ENCODE assay signal across 21 mouse cellular contexts in genomic region chr14:44742789-44743188, GRCm38 (mm10). TPM values are rescaled to one million over a fixed set of nuclear protein-coding genes. Genes with fewer than 3 reads are reported as not detected.
DNase-seq lines count a peak whose midpoint lies in the region; ATAC-seq and TF ChIP-seq lines count a peak whose summit lies in the region.
"Not testable (repeated sequence)": the region's sequence is repeated elsewhere in the genome, so short reads cannot be mapped to it uniquely, and the experiment has no call there.
"Had no signal": no experiment of that assay in that cellular context is flagged by ENCODE, and none has a peak within 500 bp of the region (broad histone marks: within the 10 kb centered on the region; RNA-seq: fewer than 3 reads in every experiment).

No protein-coding gene starts in this region.

- H3K4me3 ChIP-seq in gastrocnemius, adult 2 months; hindbrain, postnatal 0 days (ENCODE audit: low read length); kidney, postnatal 0 days (replicated peaks; ENCODE audit: low read depth, low read length); left cerebral cortex, adult 2 months; lung, postnatal 0 days (ENCODE audit: low read depth, low read length): not testable (repeated sequence)

- not testable (repeated sequence) for H3K27me3 ChIP-seq in Patski; hindbrain, postnatal 0 days (ENCODE audit: insufficient read depth, low read length); kidney, postnatal 0 days (ENCODE audit: insufficient read depth, low read length); lung, postnatal 0 days (replicated peaks; ENCODE audit: insufficient read depth, low read length)

- H3K9ac ChIP-seq in hindbrain, postnatal 0 days (replicated peaks; ENCODE audit: low read length); kidney, postnatal 0 days (ENCODE audit: low read depth, low read length); lung, postnatal 0 days (replicated peaks; ENCODE audit: low read depth): not testable (repeated sequence)

- not testable (repeated sequence) for H3K27ac ChIP-seq in gastrocnemius, adult 2 months; hindbrain, postnatal 0 days; kidney, postnatal 0 days; left cerebral cortex, adult 2 months; lung, postnatal 0 days (ENCODE audit: low read length)

- peak; percentile 38 for TF ChIP-seq CTCF in Patski (IDR thresholded peaks at IDR 0.05)
- peak; percentile 27; the same call in 1 of the 2 replicates for TF ChIP-seq CTCF in gastrocnemius, adult 2 months (IDR thresholded peaks at IDR 0.05)
- peak; percentile 42 for TF ChIP-seq CTCF in hindbrain, postnatal 0 days (IDR thresholded peaks at IDR 0.05; ENCODE audit: low read depth)
- peak; percentile 39 for TF ChIP-seq CTCF in kidney, postnatal 0 days (IDR thresholded peaks at IDR 0.05; ENCODE audit: low read depth)
- TF ChIP-seq CTCF in left cerebral cortex, adult 2 months (IDR thresholded peaks at IDR 0.05): peak; percentile 68
- TF ChIP-seq CTCF in lung, postnatal 0 days (IDR thresholded peaks at IDR 0.05): peak; percentile 27; the same call in 1 of the 2 replicates

- H3K4me2 ChIP-seq in hindbrain, postnatal 0 days (ENCODE audit: low read depth, low read length); kidney, postnatal 0 days (ENCODE audit: low read length); lung, postnatal 0 days (replicated peaks; ENCODE audit: low read depth, low read length): not testable (repeated sequence)

- H3K9me3 ChIP-seq in hindbrain, postnatal 0 days (ENCODE audit: low read length); kidney, postnatal 0 days (replicated peaks; ENCODE audit: low read length); lung, postnatal 0 days (ENCODE audit: low read length): not testable (repeated sequence)

- CTCF ChIA-PET in Patski (lab: Charles Lee): not testable (repeated sequence)

- intact Hi-C loops in gastrocnemius, adult 2 months (cut with DNase I): not testable (repeated sequence)
- intact Hi-C loops in left cerebral cortex, adult 2 months (cut with DNase I): loop anchor here (2.0 kb wide), 1 partner anchor 108 kb away; no protein-coding TSS in a partner anchor

- WGBS in hindbrain, postnatal 0 days: 58% methylated on average over 1 of the region's 1 CpGs
- 79% methylated on average over 1 of the region's 1 CpGs for WGBS in kidney, postnatal 0 days
- 70% methylated on average over 1 of the region's 1 CpGs for WGBS in lung, postnatal 0 days

- H3K4me1 ChIP-seq in hindbrain, postnatal 0 days (ENCODE audit: insufficient read depth, low read length); kidney, postnatal 0 days (replicated peaks; ENCODE audit: insufficient read depth, low read length); lung, postnatal 0 days (ENCODE audit: insufficient read depth, low read depth, low read length): not testable (repeated sequence)

- not testable (repeated sequence) for DNase-seq in Patski (ENCODE audit: low read depth, low spot score); gastrocnemius, adult 2 months; hindbrain, postnatal 0 days (ENCODE audit: low spot score); kidney, postnatal 0 days (ENCODE audit: low spot score); left cerebral cortex, adult 2 months (ENCODE audit: extremely low spot score in 1 of 2, low spot score in 2 of 2); lung, postnatal 0 days (ENCODE audit: low spot score)

- POLR2A ChIA-PET in Patski (lab: Charles Lee): not testable (repeated sequence)

- TF ChIP-seq EP300 in lung, postnatal 0 days (IDR thresholded peaks at IDR 0.05): not testable (repeated sequence)

- in situ Hi-C loops in Patski (cut with MboI; ENCODE audit: low pct_unique_long_range_greater_than_20kb): not testable (repeated sequence)

- H3K36me3 ChIP-seq in hindbrain, postnatal 0 days (ENCODE audit: insufficient read depth, low read length); kidney, postnatal 0 days (ENCODE audit: insufficient read depth, low read length); lung, postnatal 0 days (ENCODE audit: insufficient read depth, low read length): not testable (repeated sequence)

- not testable (repeated sequence) for ATAC-seq in Patski; hindbrain, postnatal 0 days; kidney, postnatal 0 days (replicated peaks; ENCODE audit: low FRiP score, low read depth); lung, postnatal 0 days

RNA-seq across cellular contexts. Expression of gene Gm8267, which starts 7.4 kb away (rescaled TPM):
- polyA plus RNA-seq in Patski (2021): not detected
- total RNA-seq in gastrocnemius, adult 2 months (2021): not detected
- total RNA-seq in hindbrain, postnatal 0 days (2014; rRNA removed): not detected in 2 replicates
- not detected in 2 replicates for polyA plus RNA-seq in hindbrain, postnatal 0 days (2015; fragmentation: Nextera tagmentation; extraction: Ambion mirVana)
- polyA plus RNA-seq in kidney, postnatal 0 days (2015; fragmentation: Nextera tagmentation; extraction: Ambion mirVana): not detected in 2 replicates
- under 1 TPM in 1 of 2 experiments, not detected in 1; 0.21 TPM for total RNA-seq in left cerebral cortex, adult 2 months (2021)
- not detected in 2 replicates for polyA plus RNA-seq in lung, postnatal 0 days (2015; fragmentation: Nextera tagmentation; extraction: Ambion mirVana)
- total RNA-seq: adrenal gland, adult 18-20 months; adrenal gland, postnatal 14 days; gastrocnemius, adult 18-20 months; gastrocnemius, postnatal 25 days; granulocyte monocyte progenitor cell, adult 5-6 weeks; heart, postnatal 14 days; hematopoietic stem cell, adult 5-6 weeks had no signal
- polyA plus RNA-seq: activated CD4-positive, CD25-positive, alpha-beta regulatory T cell, adult 4 months; embryonic facial prominence, embryonic 13.5 days; forebrain, embryonic 12.5 days; forebrain, embryonic 16.5 days; G1E; heart, embryonic 10.5 days; heart, embryonic 14.5 days; hindbrain, embryonic 13.5 days had no signal

RNA-seq across cellular contexts. Expression of gene Gm8257, which starts 36.5 kb away (rescaled TPM):
- polyA plus RNA-seq in Patski (2021): not detected
- not detected for total RNA-seq in gastrocnemius, adult 2 months (2021)
- total RNA-seq in hindbrain, postnatal 0 days (2014; rRNA removed): not detected in 2 replicates
- not detected in 2 replicates for polyA plus RNA-seq in hindbrain, postnatal 0 days (2015; fragmentation: Nextera tagmentation; extraction: Ambion mirVana)
- polyA plus RNA-seq in kidney, postnatal 0 days (2015; fragmentation: Nextera tagmentation; extraction: Ambion mirVana): not detected in 2 replicates
- not detected for total RNA-seq in left cerebral cortex, adult 2 months (2021)
- polyA plus RNA-seq in lung, postnatal 0 days (2015; fragmentation: Nextera tagmentation; extraction: Ambion mirVana): not detected in 2 replicates
- total RNA-seq: adrenal gland, adult 18-20 months; adrenal gland, postnatal 14 days; gastrocnemius, adult 18-20 months; gastrocnemius, postnatal 25 days; granulocyte monocyte progenitor cell, adult 5-6 weeks; heart, postnatal 14 days; hematopoietic stem cell, adult 5-6 weeks had no signal
- polyA plus RNA-seq: activated CD4-positive, CD25-positive, alpha-beta regulatory T cell, adult 4 months; embryonic facial prominence, embryonic 13.5 days; forebrain, embryonic 12.5 days; forebrain, embryonic 16.5 days; G1E; heart, embryonic 10.5 days; heart, embryonic 14.5 days; hindbrain, embryonic 13.5 days had no signal
